In the genomic region with DNA sequence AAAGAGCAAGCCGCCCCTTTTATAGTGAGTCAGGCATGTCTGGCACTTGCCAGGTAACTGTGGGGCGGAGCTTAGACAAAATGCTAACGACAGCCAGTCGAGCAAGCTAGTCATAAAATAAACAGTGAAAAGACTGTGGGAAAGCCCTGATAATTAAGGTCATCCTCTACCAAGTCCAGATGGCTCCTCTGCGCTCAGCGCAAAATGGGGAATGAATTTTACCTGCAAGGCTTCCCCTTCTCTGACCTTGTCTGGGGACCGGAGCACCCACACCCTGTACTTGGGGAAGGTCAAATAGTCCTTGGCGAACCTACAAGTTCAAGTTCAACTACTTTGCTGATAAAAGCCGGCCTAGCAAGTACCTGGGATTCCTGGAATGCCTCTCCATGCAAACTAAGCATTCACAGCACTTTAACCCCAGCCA, we compare ENCODE assay signal across 10 mouse cellular contexts. TPM values are rescaled to one million over a fixed set of nuclear protein-coding genes. Genes with fewer than 3 reads are reported as not detected.
DNase-seq lines count a peak whose midpoint lies in the region; ATAC-seq and TF ChIP-seq lines count a peak whose summit lies in the region.
"Had no signal": no experiment of that assay in that cellular context is flagged by ENCODE, and none has a peak within 500 bp of the region (broad histone marks: within the 10 kb centered on the region; RNA-seq: fewer than 3 reads in every experiment).

No protein-coding gene starts in this region.

- peak; percentile 10 for DNase-seq in cerebellum, adult 9-11 months
- no peak for DNase-seq in cerebellum, adult 18-20 months
- DNase-seq in adrenal gland, postnatal 36 days, result peak; percentile 52 to 62
- peak; percentile 20 to 57 for DNase-seq in kidney, postnatal 4 days
- no peak for DNase-seq in hindbrain, embryonic 11.5 days (ENCODE audit: low spot score)
- no peak for DNase-seq in right cerebral cortex, adult 2 months (ENCODE audit: low spot score in 2 of 2)
- no peak for DNase-seq in liver, postnatal 0 days
- DNase-seq: heart, postnatal 14 days; right cerebral cortex, postnatal 25 days had no signal

- 0 out of 2 replicates have a peak, but pooled peaks cover 3% of the 10 kb centered on the region for H3K4me1 ChIP-seq in stomach, embryonic 16.5 days (ENCODE audit: control insufficient read depth, insufficient read depth, low read length)
- H3K4me1 ChIP-seq in hindbrain, embryonic 11.5 days (replicated peaks; ENCODE audit: control insufficient read depth, insufficient read depth, low read length), result no peaks in the 10 kb centered on the region
- H3K4me1 ChIP-seq in liver, postnatal 0 days (ENCODE audit: insufficient read depth), result no peaks in the 10 kb centered on the region

- TF ChIP-seq EP300 in liver, postnatal 0 days (IDR thresholded peaks at IDR 0.05; ENCODE audit: low read depth), result no peak

- no peak overlapping the region for H3K4me3 ChIP-seq in stomach, embryonic 16.5 days (replicated peaks; ENCODE audit: low read length)
- H3K4me3 ChIP-seq in hindbrain, embryonic 11.5 days (ENCODE audit: low read depth, low read length), result no peak overlapping the region
- no peak overlapping the region for H3K4me3 ChIP-seq in liver, postnatal 0 days (ENCODE audit: low read depth, low read length)

- no peaks in the 10 kb centered on the region for H3K27me3 ChIP-seq in stomach, embryonic 16.5 days (ENCODE audit: control insufficient read depth, insufficient read depth, low read length)
- H3K27me3 ChIP-seq in hindbrain, embryonic 11.5 days (ENCODE audit: control insufficient read depth, insufficient read depth, low read length), result no peaks in the 10 kb centered on the region
- H3K27me3 ChIP-seq in liver, postnatal 0 days (ENCODE audit: insufficient read depth, low read length), result no peaks in the 10 kb centered on the region

- TF ChIP-seq CTCF in liver, postnatal 0 days (IDR thresholded peaks at IDR 0.05; ENCODE audit: low read depth), result no peak

- whole genome bisulfite sequencing in stomach, embryonic 16.5 days, result 40% methylated on average over 9 of the region's 9 CpGs
- WGBS in hindbrain, embryonic 11.5 days, result 86% methylated on average over 9 of the region's 9 CpGs
- WGBS in liver, postnatal 0 days (ENCODE audit: insufficient replicate concordance), result 67% methylated on average over 9 of the region's 9 CpGs

- no peak overlapping the region for H3K4me2 ChIP-seq in stomach, embryonic 16.5 days (ENCODE audit: low read depth, low read length)
- no peak overlapping the region for H3K4me2 ChIP-seq in hindbrain, embryonic 11.5 days (replicated peaks; ENCODE audit: low read depth, low read length)
- H3K4me2 ChIP-seq in liver, postnatal 0 days (ENCODE audit: low read depth, low read length), result no peak overlapping the region

- H3K9me3 ChIP-seq in stomach, embryonic 16.5 days (replicated peaks; ENCODE audit: control insufficient read depth, low read length), result no peaks in the 10 kb centered on the region
- H3K9me3 ChIP-seq in hindbrain, embryonic 11.5 days (ENCODE audit: control insufficient read depth, low read length), result no peaks in the 10 kb centered on the region
- no peaks in the 10 kb centered on the region for H3K9me3 ChIP-seq in liver, postnatal 0 days (ENCODE audit: low read length)

- H3K9ac ChIP-seq in stomach, embryonic 16.5 days (ENCODE audit: low read length), result no peak overlapping the region
- no peak overlapping the region for H3K9ac ChIP-seq in hindbrain, embryonic 11.5 days (ENCODE audit: low read depth, low read length)
- H3K9ac ChIP-seq in liver, postnatal 0 days (replicated peaks), result no peak overlapping the region

- peak; percentile 53; the same call in 1 of the 2 replicates for ATAC-seq in stomach, embryonic 16.5 days (ENCODE audit: insufficient read depth, low FRiP score)
- ATAC-seq in hindbrain, embryonic 11.5 days (ENCODE audit: low FRiP score), result no peak
- ATAC-seq in liver, postnatal 0 days, result no peak

- H3K27ac ChIP-seq in stomach, embryonic 16.5 days (ENCODE audit: low read length), result peak overlapping the region; percentile 31; the same call in 1 of the 2 replicates
- H3K27ac ChIP-seq in hindbrain, embryonic 11.5 days (ENCODE audit: low read depth, low read length), result no peak overlapping the region
- H3K27ac ChIP-seq in liver, postnatal 0 days (ENCODE audit: low read depth), result no peak overlapping the region

- H3K36me3 ChIP-seq in stomach, embryonic 16.5 days (ENCODE audit: control insufficient read depth, insufficient read depth, low read length), result no peaks in the 10 kb centered on the region
- H3K36me3 ChIP-seq in hindbrain, embryonic 11.5 days (ENCODE audit: control insufficient read depth, insufficient read depth, low read length), result no peaks in the 10 kb centered on the region
- no peaks in the 10 kb centered on the region for H3K36me3 ChIP-seq in liver, postnatal 0 days (replicated peaks; ENCODE audit: insufficient read depth, low read length)

RNA-seq across cellular contexts. Expression of gene Dcbld1, which starts 44.6 kb away (rescaled TPM):
- 1 to 10 TPM; 4.2 to 4.3 TPM for total RNA-seq in adrenal gland, postnatal 36 days (2021)
- 33.2 and 36.6 TPM in 2 replicates for polyA plus RNA-seq in stomach, embryonic 16.5 days (2015; fragmentation: Nextera tagmentation; extraction: Ambion mirVana)
- polyA plus RNA-seq in hindbrain, embryonic 11.5 days (2014; fragmentation: Nextera tagmentation; extraction: Ambion mirVana), result 18.8 and 22.5 TPM in 2 replicates
- 5.1 and 7.4 TPM in 2 replicates for polyA plus RNA-seq in liver, postnatal 0 days (2015; fragmentation: Nextera tagmentation; extraction: Ambion mirVana)

Comparison
In these comparisons a context has a peak if more than half of its experiments do, and no peak if none do; other contexts are left out.
1. DNase-seq: peak in cerebellum, adult 9-11 months (single experiment), adrenal gland, postnatal 36 days (2 of 2) and kidney, postnatal 4 days (2 of 2); none in cerebellum, adult 18-20 months (0 of 2), hindbrain, embryonic 11.5 days (single experiment), right cerebral cortex, adult 2 months (0 of 2) and liver, postnatal 0 days (single experiment).